20 mouse cellular contexts compared by ENCODE assay signal in genomic region chr8:81856120-81856519, GRCm38 (mm10).
DNase-seq lines count a peak whose midpoint lies in the region; ATAC-seq and TF ChIP-seq lines count a peak whose summit lies in the region.
"Had no signal": no experiment of that assay in that cellular context is flagged by ENCODE, and none has a peak within 500 bp of the region (broad histone marks: within the 10 kb centered on the region; RNA-seq: fewer than 3 reads in every experiment).

No protein-coding gene starts in this region.

- 22% methylated on average over 4 of the region's 4 CpGs for WGBS in heart, embryonic 15.5 days
- 58% methylated on average over 4 of the region's 4 CpGs for WGBS in lung, postnatal 0 days

- no peak for TF ChIP-seq CTCF in gastrocnemius, adult 2 months (IDR thresholded peaks at IDR 0.05)
- no peak for TF ChIP-seq CTCF in layer of hippocampus, adult 2 months (conservative IDR thresholded peaks at IDR 0.05)
- no peak for TF ChIP-seq CTCF in lung, postnatal 0 days (IDR thresholded peaks at IDR 0.05)

- no peak for TF ChIP-seq EP300 in lung, postnatal 0 days (IDR thresholded peaks at IDR 0.05)

- no peak for ATAC-seq in heart, embryonic 15.5 days (replicated peaks; ENCODE audit: insufficient number of reproducible peaks, insufficient read depth, low FRiP score, low read depth)
- no peak for ATAC-seq in lung, postnatal 0 days
- ATAC-seq: hindbrain, embryonic 16.5 days; intestine, postnatal 0 days; liver, postnatal 0 days; midbrain, embryonic 15.5 days had no signal

- no peaks in the 10 kb centered on the region for H3K36me3 ChIP-seq in heart, embryonic 15.5 days
- no peaks in the 10 kb centered on the region for H3K36me3 ChIP-seq in lung, postnatal 0 days (ENCODE audit: insufficient read depth, low read length)
- H3K36me3 ChIP-seq: limb, embryonic 10.5 days; midbrain, embryonic 15.5 days; neural tube, embryonic 15.5 days; stomach, embryonic 15.5 days had no signal

- peak overlapping the region; percentile 67 for H3K4me3 ChIP-seq in gastrocnemius, adult 2 months
- no peak overlapping the region for H3K4me3 ChIP-seq in layer of hippocampus, adult 2 months
- H3K4me3 ChIP-seq in heart, embryonic 15.5 days: peak overlapping the region; percentile 42
- no peak overlapping the region for H3K4me3 ChIP-seq in lung, postnatal 0 days (ENCODE audit: low read depth, low read length)
- H3K4me3 ChIP-seq: limb, embryonic 10.5 days; megakaryocyte, embryonic 14.5 days; midbrain, embryonic 15.5 days; neural tube, embryonic 15.5 days; stomach, embryonic 15.5 days had no signal

- peaks cover 16% of the 10 kb centered on the region for H3K4me1 ChIP-seq in heart, embryonic 15.5 days (replicated peaks)
- H3K4me1 ChIP-seq in lung, postnatal 0 days (ENCODE audit: insufficient read depth, low read depth, low read length): no peaks in the 10 kb centered on the region
- H3K4me1 ChIP-seq: midbrain, embryonic 15.5 days; neural tube, embryonic 15.5 days; stomach, embryonic 15.5 days had no signal

- peak overlapping the region; percentile 47 for H3K9ac ChIP-seq in heart, embryonic 15.5 days
- H3K9ac ChIP-seq in lung, postnatal 0 days (replicated peaks; ENCODE audit: low read depth): no peak overlapping the region
- H3K9ac ChIP-seq: liver, postnatal 0 days; midbrain, embryonic 15.5 days; neural tube, embryonic 15.5 days; stomach, embryonic 15.5 days had no signal

- no peaks in the 10 kb centered on the region for H3K27me3 ChIP-seq in heart, embryonic 15.5 days
- no peaks in the 10 kb centered on the region for H3K27me3 ChIP-seq in lung, postnatal 0 days (replicated peaks; ENCODE audit: insufficient read depth, low read length)
- H3K27me3 ChIP-seq: megakaryocyte, embryonic 14.5 days; midbrain, embryonic 15.5 days; neural tube, embryonic 15.5 days; stomach, embryonic 15.5 days had no signal

- intact Hi-C loops in gastrocnemius, adult 2 months (cut with DNase I): no loop called here

- peak overlapping the region; percentile 57 for H3K4me2 ChIP-seq in heart, embryonic 15.5 days
- no peak overlapping the region for H3K4me2 ChIP-seq in lung, postnatal 0 days (replicated peaks; ENCODE audit: low read depth, low read length)
- H3K4me2 ChIP-seq: midbrain, embryonic 15.5 days; neural tube, embryonic 15.5 days; stomach, embryonic 15.5 days had no signal

- DNase-seq in gastrocnemius, adult 2 months: no peak
- no peak for DNase-seq in gastrocnemius, postnatal 25 days
- no peak for DNase-seq in layer of hippocampus, adult 2 months (ENCODE audit: low spot score in 2 of 2)
- DNase-seq in layer of hippocampus, postnatal 25 days (ENCODE audit: extremely low spot score in 1 of 2, low spot score in 1 of 2): no peak
- no peak for DNase-seq in Muller cell, postnatal 12 days (ENCODE audit: inconsistent ontology term)
- no peak for DNase-seq in lung, postnatal 0 days (ENCODE audit: low spot score)
- DNase-seq: adrenal gland, adult 2 months; B cell, adult 2 months; cerebellum, adult 9-11 months; liver, postnatal 0 days; right cerebral cortex, postnatal 14 days; thymus, adult 2 months had no signal

- no peaks in the 10 kb centered on the region for H3K9me3 ChIP-seq in heart, embryonic 15.5 days (replicated peaks)
- H3K9me3 ChIP-seq in lung, postnatal 0 days (ENCODE audit: low read length): no peaks in the 10 kb centered on the region
- H3K9me3 ChIP-seq: limb, embryonic 10.5 days; megakaryocyte, embryonic 14.5 days; midbrain, embryonic 15.5 days; neural tube, embryonic 15.5 days; stomach, embryonic 15.5 days had no signal

- H3K27ac ChIP-seq in gastrocnemius, adult 2 months: peak overlapping the region; percentile 82
- H3K27ac ChIP-seq in layer of hippocampus, adult 2 months: peak overlapping the region; percentile 15; the same call in 1 of the 2 replicates
- peak overlapping the region; percentile 76 for H3K27ac ChIP-seq in heart, embryonic 15.5 days
- no peak overlapping the region for H3K27ac ChIP-seq in lung, postnatal 0 days (ENCODE audit: low read length)
- H3K27ac ChIP-seq: limb, embryonic 10.5 days; midbrain, embryonic 15.5 days; neural tube, embryonic 15.5 days; stomach, embryonic 15.5 days had no signal

Comparison
In these comparisons a context has a peak if more than half of its experiments do, and no peak if none do; other contexts are left out.
1. H3K4me3 ChIP-seq: peak in gastrocnemius, adult 2 months (single experiment) and heart, embryonic 15.5 days (single experiment); none in layer of hippocampus, adult 2 months (single experiment) and lung, postnatal 0 days (single experiment).